Mouse (Mus musculus) lung, postnatal 14 days (tissue): ENCODE data around the gene Gfy.
"Not testable (repeated sequence)": the region's sequence is repeated elsewhere in the genome, so short reads cannot be mapped to it uniquely, and the experiment has no call there.

Experiments used
- DNase-seq: peaks from one replicate; pipeline ENCODE4 v3.0.0; 2021

Gfy gene

GRCm38 (mm10) chr7:45165701-45166100 is 13.7 kb downstream of the Gfy start:
- no peak for DNase-seq

GRCm38 (mm10) chr7:45164833-45165232 is 14.5 kb downstream of the Gfy start:
- DNase-seq, result no peak

GRCm38 (mm10) chr7:45163735-45164490 is 15.5 kb downstream of the Gfy start, which contains the start of gene Slc17a7:
TSS of gene Slc17a7 (plus strand) at chr7:45163949.
- DNase-seq, result peak; percentile 41

- no peak for DNase-seq
Measured at GRCm38 (mm10) chr7:45162996-45163615, 16.3 kb downstream of the Gfy start.

GRCm38 (mm10) chr7:45162551-45162950 is 16.8 kb downstream of the Gfy start:
- DNase-seq, result no peak

- DNase-seq, result peak; percentile 91
Measured at GRCm38 (mm10) chr7:45161612-45162473, 17.5 kb downstream of the Gfy start.

- no peak for DNase-seq
Measured at GRCm38 (mm10) chr7:45160866-45161265, 18.5 kb downstream of the Gfy start.

- no peak for DNase-seq
Measured at GRCm38 (mm10) chr7:45160316-45160800, 19.0 kb downstream of the Gfy start.

- DNase-seq, result no peak
Measured at GRCm38 (mm10) chr7:45158991-45159390, 20.4 kb downstream of the Gfy start.

- DNase-seq, result no peak
Measured at GRCm38 (mm10) chr7:45157459-45157858, 21.9 kb downstream of the Gfy start.

- DNase-seq, result no peak
Measured at GRCm38 (mm10) chr7:45156206-45156605, 23.2 kb downstream of the Gfy start.

- no peak for DNase-seq
Measured at GRCm38 (mm10) chr7:45155590-45155989, 23.8 kb downstream of the Gfy start.

GRCm38 (mm10) chr7:45154993-45155514 is 24.3 kb downstream of the Gfy start:
- DNase-seq, result peak; percentile 58

- DNase-seq, result peak; percentile 97
Measured at GRCm38 (mm10) chr7:45154096-45154992, 25.0 kb downstream of the Gfy start, which contains the start of the genes Pih1d1 and Aldh16a1. TSS of gene Pih1d1 (plus strand) at chr7:45154303. TSS of gene Aldh16a1 (minus strand) at chr7:45154584.

- DNase-seq, result no peak
Measured at GRCm38 (mm10) chr7:45153586-45153985, 25.8 kb downstream of the Gfy start.

GRCm38 (mm10) chr7:45153052-45153451 is 26.3 kb downstream of the Gfy start:
- DNase-seq, result not testable (repeated sequence)

GRCm38 (mm10) chr7:45151303-45151702 is 28.1 kb downstream of the Gfy start:
- peak; percentile 64 for DNase-seq

GRCm38 (mm10) chr7:45150321-45150720 is 29.0 kb downstream of the Gfy start:
- DNase-seq, result no peak

GRCm38 (mm10) chr7:45149545-45149944 is 29.8 kb downstream of the Gfy start:
- DNase-seq, result peak; percentile 54

- no peak for DNase-seq
Measured at GRCm38 (mm10) chr7:45148534-45149098, 30.8 kb downstream of the Gfy start.

GRCm38 (mm10) chr7:45147899-45148298 is 31.5 kb downstream of the Gfy start:
- DNase-seq, result no peak
